Mouse (Mus musculus) cerebellum, adult 18-20 months (tissue): ENCODE measurements at regions not wholly inside any gene's neighbourhood (a gene's known extent, or its start where the extent isn't known, plus 50 kb on each side); places are given as distances from the start of the nearest gene placed in this dataset.

Experiments used
- DNase-seq, 2 experiments: peaks; one replicate each; pipeline ENCODE4 v3.0.0; 2021

DNA sequence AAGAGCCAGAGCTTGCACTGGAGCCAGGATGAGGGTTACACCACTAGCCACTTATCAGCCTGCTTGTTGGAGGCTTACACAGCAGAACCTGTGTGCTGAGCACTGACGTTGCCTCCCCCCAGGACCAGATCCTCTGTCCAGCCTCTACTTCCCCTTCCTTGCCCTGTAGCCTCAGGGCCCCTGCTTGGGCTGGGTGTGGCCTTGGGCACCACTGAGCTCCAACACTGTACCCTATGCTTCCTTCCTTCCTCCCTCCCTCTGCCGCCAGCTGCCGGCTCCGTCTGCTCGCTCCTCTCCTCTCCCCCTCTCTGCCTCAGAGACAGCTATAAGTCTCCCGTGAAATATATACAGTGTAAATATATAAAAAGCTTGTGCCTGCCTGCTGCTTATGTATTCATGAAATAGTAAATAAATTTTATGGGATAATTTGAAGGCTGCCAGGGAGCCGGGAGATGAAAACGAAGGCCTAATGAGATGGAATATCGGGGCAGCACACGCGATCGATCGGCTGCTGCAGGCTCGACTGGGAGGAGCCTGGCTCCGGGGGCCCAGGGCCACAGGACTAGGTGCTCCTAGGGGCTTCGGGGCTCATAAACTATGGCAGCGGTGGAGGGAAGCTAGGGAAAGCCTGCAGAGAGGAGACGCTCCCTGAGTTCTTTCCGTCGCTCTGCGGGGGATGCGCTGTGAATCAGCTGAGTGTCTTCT is 135.6 kb downstream of the Rbm19 start:
- DNase-seq, result no peak

DNA sequence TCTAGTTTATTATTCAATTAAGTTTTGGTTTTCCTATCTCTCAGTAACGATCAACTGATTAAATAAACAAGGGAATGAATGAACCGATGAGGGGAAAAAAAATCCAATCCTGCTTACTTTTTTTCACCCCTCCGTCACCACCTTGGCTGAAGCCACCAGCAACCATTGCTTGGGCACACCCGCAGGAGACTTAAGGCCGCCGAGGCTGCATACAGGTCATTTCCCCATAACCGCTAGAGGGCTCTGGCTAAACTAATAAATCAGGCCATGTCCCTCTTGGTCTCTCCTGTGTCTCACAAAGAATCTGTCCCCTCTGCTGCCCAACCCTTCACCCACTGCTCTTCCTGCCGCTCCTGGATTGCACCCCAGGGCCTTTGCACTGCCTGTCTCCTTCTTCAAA is 136.3 kb downstream of the Rbm19 start:
- DNase-seq, result peak; percentile 24 to 33

DNA sequence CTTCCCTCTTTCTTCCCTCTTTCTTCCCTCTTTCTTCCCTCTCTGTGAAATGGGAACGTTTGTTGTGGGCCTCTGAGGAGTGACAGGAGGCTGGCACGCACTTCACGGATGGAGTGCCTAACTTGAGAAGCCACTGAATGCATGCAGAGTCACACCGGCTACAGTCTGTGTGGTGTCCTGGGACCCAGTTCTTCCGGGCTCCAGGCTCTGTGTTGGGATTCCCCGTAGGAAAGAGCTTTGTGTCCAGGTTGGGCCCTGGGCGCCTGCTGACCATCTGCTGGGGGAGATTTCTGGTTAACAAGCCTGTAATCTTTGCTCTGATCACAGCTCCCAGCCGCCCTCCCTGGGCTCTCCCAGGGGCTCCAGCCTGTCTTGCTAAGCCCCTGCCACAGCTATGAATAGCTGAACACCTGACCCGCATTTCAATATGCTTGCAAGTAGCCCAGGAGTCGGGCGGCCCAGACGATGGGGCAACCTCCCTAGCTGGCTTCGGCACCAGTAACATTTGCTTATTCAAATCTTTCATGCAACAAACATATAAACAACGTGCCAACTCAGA is 146.5 kb downstream of the Rbm19 start:
- DNase-seq, result no peak

DNA sequence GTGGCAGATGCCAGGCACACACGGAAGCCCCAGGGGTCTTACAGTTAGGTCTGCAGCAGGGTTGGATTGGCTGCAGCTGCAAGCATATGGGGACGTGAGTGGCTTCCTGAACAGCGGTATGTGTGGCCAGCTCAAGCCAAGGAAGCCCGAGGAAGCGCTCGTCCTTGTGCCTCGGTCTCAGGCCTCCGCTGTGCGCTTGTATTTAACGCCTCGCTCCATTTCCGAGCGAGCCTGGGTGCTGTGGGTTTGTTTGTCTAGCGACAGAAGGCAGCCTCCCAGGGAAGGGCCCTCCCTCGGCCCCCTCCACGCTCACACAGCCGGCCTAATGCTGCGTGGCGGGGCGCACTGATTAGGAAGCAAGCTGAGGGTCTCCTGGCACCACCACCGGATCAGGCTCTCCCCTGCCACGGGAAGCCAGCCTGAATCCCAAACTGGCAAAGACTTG is 153.2 kb downstream of the Rbm19 start:
- DNase-seq, result no peak

DNA sequence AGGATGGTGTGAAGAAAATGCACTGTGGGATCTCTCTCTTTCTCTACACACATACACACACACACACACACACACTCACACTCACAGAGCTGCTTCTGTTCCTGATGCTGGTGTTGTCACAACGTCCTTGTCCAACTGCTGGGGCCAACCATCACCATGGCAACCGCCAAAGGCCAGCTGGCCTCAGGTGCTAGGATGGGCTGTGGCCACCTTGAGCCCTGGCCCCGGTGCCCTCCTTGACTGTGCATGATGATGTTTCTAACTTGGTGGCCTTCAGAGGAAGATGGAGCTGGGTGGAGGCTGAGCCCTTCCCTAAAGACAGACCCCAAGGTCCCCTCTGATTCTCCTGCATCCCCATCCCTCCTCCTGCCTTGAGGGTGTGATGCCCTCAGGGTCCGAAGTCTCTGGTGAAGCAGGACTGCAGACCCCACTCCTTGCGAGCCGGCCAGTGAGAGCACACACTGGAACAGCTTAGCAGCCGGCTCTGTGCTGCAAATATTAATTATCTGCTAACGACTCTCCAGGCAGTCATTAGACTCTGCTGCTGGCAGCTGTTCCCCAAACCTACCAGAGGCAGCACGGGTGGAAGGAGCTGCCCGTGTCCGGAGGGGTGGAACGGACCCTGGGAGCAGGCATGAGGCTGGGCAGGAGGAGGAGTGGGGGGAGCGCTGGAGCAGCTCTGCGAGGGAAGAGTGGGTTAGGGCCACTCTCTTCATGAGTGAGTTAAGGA is 154.8 kb downstream of the Rbm19 start:
- DNase-seq, result no peak

DNA sequence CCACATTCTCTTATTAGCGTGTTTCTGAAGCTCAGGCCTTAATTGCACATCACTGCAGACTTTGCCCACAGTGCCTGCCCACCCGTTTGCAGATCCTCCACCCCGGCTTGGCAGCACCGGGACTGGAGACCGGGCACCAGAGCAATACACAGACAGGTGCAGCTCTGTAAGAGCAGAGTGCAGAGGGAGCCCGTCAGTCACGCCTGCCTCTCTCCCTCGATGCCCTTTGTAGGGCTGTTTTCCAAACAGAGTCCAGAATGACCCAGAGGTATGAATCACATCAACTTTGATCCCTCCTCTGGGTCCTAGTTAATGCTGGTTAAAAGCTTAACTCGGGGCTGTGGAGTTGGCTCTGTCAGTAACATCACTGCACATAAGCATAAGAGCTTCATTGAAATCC is 155.3 kb upstream of the Lhx5 start:
- no peak for DNase-seq

DNA sequence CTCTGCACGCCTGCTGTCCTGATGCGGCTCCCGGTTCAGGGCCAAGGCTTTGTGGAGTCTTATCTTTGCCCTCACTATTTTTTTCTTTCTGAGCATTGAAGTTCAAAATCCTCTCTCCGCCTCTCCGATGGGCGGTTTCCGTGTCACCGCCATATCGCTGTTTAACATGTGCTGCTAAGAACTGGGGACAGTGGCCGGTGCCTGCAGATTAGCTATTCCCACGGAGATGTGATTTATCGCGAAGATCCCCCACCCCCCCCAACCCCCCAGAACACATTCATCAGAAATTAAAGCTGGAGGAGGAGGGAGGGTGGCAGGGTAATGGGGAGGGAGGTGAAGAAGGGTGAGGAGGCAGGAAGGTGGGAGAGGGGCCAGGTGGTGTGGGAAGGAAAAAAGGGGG is 151.2 kb upstream of the Lhx5 start:
- no peak for DNase-seq

DNA sequence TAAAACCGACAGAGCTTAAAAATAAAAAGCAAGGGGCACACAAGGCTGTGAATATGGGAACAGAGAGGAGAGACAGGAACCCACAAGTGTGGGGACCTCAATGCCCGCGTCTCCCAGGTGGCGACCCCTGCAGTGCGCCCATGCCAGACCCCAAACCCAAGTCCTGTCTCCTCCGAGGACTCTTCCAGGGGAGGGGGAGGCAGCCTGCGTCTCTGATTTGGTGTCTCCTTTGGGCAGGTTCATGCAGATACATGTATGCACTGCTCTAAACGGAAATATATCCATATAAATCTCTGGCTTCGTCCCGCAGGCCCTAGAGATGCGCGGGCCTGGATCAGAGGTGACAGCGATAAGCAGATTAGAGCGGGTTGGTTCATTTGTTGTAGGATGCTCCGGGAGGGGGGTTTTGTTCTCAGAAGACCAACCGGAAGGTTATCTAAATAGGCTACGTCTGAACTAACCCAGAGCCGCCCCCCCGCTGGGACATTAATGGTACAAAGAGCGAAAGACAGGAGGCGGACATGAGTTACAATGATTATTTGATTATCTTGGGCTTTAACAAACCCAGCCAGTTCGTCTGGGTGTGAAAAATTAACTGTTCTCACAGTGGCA is 150.4 kb upstream of the Lhx5 start:
- no peak for DNase-seq

DNA sequence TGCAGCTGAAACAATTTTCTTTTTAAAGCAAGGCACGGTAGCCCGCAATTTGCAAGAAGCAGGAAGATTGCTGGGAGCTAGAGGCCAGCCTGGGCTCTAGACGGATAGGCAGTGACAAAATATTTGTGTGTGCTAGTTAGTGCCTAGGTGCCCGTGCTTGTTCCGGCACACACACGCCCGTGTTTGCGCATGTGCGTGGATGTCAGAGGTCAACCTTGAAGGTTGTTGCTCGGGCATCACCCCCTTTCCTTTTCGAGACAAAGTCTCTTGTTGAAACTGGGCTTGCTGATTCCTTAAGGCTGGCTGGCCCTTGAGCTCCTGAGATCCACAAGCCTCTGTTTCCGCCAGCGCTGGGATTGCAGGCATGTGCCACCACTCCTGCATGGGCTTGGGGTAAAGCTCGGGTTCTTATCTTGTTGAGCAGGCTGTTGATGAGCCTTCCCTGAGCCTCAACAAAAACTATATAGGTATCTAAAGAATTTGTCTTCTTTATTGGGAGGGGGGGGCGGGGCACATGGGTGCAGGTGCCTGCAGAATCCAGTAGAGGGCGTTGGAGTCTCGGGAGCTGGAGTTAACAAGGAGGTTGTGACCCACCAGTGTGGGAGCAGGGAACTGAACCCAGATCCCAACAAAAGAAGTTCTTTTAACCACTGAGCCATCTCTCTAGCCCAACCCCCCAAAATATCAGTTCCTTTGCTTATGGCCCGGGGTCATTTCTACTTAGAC is 149.5 kb upstream of the Lhx5 start:
- DNase-seq, result no peak

DNA sequence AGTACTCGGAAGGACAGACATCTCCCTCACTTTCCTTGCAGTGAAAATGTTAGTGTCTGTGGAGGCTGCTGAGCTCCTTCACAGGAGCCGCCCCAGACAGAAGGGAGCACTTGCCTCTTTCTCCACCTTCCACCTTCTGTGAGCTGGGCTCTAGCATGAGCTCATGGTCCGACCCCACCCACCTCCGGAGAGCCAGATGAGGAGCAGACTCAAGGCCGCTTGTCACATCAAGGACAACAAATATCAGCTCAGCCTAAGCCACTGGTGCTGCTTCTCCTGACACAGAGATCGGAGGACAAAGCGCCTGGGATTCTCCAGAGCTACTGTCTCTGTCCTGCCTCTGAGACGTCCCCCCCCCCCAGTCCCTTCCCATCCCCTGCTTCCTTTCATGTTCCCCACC is 146.9 kb upstream of the Lhx5 start:
- DNase-seq, result no peak

DNA sequence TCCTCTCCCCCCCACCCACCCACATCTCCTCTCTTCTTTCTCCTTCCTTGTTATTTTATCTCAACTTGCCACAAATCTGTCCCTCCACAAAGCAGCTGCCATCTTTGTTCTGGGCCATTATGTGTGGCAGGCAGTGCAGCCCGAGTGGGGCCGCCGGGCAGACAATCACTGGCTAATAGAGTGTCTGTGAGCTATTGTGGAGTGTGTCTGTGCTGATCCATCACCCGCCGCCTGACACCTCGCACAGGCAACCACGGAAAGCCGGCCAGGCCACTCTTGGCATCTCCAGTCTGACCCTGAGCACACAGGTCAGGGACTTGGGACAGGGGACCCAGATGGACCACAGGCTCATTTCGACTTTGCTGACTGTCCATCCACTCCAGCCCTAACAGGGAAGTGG is 146.5 kb upstream of the Lhx5 start:
- no peak for DNase-seq

DNA sequence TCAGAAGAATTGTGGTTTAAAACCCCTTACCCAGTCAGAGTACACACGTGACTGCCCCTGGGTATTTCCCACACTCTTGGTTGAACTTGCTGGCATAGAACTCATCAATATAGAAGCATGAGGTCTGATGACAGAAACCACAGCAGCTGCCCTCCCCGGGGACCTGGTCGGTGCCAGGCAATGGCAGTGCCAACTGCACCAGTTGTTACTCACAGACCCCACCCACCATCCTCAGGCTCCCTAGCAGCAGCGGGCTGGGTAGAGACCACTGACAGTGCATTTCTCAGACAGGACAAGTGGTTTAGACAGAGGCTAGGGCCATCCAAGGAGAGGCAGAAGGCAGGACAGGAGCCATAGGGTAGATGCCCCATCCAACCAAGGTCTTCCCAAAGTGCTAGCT is 144.7 kb upstream of the Lhx5 start:
- no peak for DNase-seq

DNA sequence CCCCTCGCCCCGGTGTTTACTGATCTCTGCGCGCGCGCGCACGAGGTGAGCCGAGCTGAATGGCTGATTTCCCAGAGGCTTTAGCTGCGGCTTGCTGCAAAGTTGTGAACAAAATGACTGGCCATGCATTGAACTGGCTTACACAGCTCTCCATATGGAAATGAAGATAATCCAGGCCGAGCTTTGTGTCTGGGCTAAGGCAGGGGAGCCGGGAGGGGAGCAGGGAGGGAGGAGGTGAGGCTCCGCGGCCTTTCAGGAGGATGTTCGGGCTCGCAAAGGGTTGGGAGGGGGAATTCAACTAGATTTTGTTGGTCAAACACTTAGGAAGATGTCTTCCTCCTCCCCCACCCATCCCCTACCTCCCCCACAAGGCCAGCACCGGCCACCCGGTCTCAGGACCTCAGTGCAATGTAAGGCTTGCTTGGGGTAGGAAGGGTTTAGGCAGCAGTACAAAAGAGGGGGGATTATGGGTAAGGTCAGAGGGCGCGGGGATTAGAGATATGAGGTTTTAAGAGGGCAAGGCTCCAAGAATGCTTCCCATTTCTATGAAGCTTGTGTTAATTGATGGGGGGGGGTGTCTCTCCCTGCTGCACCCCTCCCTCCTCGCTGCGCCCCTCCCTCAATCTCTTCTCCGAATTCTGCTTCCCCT is 143.3 kb upstream of the Lhx5 start:
- no peak for DNase-seq

DNA sequence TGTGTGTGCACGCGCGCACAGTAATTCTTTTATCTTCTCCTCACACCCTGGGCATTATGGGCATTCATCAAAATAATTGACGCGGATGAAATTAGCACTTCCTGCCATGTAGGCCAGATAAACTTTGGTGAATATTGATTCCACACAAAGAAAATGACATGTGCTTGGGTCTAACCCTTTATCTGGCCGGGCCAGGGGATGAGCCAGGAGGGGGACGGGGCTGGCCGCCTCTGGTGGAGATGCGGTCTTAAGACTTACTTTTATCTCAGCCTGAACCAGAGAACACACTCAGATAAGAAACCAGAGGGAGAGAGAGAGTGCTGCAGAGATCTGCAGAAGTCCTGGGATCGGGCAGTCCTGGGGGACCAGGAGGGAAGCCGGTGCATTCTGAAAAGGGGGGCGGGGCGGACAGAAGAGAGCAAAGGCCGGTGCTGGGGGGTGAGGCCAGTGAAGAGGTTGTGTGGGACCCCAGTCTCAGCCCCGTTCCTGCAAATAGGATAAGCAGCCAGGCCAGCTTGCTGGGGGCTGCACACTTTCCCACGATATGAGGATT is 136.9 kb upstream of the Lhx5 start:
- no peak for DNase-seq

DNA sequence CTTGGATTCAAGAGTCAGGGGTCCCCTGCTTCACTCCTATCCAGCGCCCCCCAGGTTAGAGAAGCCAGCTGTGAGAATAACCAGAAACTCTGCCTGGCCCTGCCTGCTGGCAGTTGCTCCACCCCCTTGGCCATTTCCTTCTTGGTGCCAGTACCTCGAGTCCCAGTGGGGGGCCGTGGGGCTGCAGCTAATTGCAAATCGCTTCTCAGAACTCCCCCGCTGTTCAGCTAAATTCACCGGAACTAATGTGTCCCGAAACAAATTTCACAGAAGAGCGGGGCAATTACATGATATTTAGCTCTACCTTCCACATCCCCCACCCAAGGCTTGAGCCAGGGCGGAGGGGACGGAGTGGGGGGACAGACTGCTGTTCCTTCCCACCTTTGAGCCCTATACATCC is 134.3 kb upstream of the Lhx5 start:
- no peak for DNase-seq

DNA sequence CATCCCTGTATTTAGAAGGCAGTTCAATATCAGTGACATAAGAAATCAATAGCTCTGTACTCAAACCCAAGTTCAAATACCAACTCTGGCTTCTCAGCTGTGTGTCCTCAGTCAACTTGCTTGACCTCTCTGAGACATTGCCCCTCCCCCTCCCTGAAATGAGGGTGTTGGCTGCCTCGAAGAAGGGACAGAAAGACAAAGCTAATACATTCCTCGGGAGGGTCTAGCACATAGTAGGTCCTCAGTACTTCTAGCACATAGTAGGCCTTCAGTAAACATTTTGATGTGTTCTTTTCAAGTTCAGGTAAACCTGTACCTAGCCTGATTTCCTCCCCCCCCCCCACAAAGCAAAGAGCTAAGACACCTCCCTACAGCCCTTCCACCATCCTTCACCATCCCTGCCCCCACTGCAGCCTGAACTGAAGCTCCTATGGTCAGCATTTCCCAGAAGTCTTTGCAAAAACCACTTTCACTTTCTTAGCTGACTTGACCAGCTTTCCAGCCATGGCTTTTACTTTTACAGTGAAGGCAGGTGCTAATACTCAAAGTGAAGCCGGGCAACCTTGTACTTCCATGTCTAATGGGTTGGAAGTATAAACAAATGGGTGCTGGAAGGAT is 133.7 kb upstream of the Lhx5 start:
- DNase-seq, result no peak

DNA sequence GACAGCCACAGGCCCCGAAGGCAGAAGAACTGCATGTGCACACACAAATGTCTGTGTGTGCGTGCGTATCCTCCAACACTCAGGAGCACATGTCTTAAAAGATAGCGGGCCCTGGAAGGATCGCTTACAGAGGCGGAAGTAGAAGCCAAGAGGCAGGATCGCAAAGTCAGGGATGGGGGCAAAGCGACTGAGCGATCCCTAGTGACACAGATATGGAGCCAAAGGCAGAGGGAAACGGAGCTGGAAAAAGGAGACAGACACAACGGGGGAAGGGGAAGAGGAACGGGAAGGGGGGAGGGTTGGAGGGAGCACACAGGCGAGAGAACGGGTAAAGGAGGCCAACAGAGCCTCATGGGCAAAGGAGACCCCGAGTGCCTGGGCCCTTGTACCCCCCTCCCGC is 129.8 kb upstream of the Lhx5 start:
- no peak for DNase-seq

DNA sequence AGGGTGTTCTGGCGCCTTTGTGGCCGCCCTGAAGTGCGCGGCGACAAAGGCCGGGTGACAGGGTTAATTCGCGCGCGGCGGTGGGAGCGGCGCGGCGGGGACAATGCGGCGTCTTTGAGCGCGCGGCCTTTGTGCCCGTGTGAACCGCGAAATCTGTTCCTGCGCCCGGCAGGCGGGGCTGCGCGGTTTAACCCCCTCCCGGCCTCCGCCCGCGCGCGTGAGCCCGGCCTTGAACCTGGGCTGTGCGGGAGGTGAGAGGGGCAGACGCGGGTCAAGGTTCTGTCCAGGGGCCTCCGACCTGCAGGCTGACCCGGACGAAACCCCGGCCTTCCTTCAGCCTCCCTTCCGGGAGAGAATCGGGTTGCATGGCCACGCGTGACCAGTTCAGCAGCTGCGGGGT is 129.2 kb upstream of the Lhx5 start:
- DNase-seq, result no peak

DNA sequence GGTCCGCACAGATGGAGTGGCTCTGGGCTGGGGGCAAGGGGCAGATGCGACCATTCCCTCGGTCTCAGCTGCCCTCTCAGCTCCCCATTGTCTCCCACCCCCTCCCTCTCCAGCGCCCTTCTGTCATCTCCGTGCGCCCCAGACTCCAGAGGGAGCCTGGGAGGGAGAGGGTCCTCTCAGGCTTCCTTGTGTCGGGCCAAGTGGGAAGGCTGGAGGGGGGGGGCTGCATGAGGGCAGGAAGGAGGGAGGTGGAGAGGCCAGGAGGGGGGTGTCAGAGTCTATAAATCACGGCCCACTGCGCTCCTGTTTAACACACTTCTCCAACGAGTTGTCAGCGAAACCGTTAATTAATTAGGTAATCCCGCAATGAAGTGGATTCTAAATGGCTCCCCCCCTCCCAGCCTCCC is 127.2 kb upstream of the Lhx5 start:
- DNase-seq, result no peak

DNA sequence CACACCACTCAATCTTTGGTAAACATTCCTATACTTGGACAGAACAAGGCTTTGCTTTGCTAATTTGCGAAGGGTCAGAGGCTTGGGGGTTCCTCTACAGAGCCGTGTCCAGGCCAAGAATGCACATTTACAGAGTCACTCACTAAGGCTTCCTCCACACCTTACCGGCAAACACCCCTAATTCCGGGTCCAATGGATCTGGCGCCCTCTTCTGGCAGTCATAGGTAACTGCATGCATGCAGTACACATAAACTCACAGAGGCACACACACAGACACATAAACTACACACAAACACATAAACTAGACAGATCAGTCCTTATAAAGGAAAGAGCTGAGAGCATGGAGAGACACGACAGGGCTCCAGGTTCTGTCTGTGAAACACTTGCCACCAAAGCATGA is 119.2 kb upstream of the Lhx5 start:
- no peak for DNase-seq

DNA sequence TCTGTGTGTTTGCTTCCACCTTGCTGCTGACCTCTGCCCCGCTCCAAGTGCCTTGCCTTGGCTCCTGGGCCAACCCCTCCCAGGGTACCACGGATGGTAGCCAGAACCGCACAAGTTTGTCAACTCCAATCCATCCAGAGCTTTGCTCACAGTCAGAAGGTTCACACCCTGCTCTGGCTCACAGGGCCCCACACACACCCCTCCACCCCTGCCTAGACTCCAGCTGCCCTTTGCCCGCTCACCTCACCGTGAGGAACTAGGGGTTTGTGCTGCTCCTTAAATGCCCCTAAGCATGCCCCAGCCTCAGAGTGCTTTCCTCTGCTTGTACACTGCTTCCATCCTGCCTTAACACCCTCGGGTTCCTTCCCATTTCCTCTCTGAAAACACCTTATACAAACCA is 117.5 kb upstream of the Lhx5 start:
- no peak for DNase-seq

DNA sequence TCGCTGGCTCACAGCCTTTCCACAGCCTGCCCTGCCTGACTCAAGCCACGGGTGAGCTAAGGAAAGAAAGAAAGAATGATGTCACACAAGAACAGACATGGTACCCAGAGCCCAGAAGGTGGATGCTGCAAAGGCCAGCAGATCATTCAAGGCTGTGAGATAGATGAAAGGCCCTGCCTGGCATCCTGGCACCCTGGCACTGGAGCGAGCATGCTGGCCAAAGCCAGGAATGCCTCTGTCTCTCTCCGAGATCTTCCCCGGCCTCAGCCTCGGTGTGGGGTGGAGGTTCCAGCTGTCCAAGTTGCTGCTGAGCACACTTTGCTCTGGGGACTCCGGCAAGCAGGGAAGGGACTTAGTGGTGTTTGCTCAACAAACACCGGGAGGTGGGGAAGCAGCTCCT is 116.4 kb upstream of the Lhx5 start:
- no peak for DNase-seq
